ENCODE assay signal across 17 mouse cellular contexts in the genomic region with DNA sequence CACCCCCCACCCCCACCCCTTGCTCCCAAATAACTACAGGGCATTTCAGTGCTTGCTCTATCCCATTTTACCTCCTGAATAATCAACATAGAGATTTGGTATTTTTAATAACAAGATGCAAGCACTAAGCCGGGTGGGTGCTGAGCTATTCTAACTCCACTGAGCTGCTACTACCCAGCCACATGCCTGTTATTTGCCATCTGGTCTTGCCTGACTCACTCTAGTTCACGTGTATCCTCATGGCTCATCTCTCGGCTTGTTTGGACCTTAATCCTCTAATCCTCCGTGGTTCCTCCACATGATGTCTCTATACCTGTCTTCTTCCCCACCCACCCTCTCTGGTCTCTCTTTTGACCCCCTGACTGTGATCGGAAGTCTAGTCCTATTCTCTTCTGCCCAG.
DNase-seq lines count a peak whose midpoint lies in the region; ATAC-seq lines count a peak whose summit lies in the region.
"Had no signal": no experiment of that assay in that cellular context is flagged by ENCODE, and none has a peak within 500 bp of the region (broad histone marks: within the 10 kb centered on the region; RNA-seq: fewer than 3 reads in every experiment).

No protein-coding gene starts in this region.

- ATAC-seq in frontal cortex, adult (ENCODE audit: low TSS enrichment), result peak; percentile 77
- ATAC-seq in midbrain, embryonic 15.5 days (replicated peaks), result no peak
- ATAC-seq: intestine, embryonic 16.5 days; Patski had no signal

- no peaks in the 10 kb centered on the region for H3K27me3 ChIP-seq in midbrain, embryonic 15.5 days (replicated peaks)
- H3K27me3 ChIP-seq: embryonic facial prominence, embryonic 12.5 days; limb, embryonic 13.5 days; liver, embryonic 15.5 days; Patski had no signal

- H3K9me3 ChIP-seq in midbrain, embryonic 15.5 days, result no peaks in the 10 kb centered on the region
- H3K9me3 ChIP-seq: embryonic facial prominence, embryonic 12.5 days; limb, embryonic 13.5 days; liver, embryonic 15.5 days had no signal

- no peak overlapping the region for H3K9ac ChIP-seq in midbrain, embryonic 15.5 days
- H3K9ac ChIP-seq: embryonic facial prominence, embryonic 12.5 days; hindbrain, embryonic 14.5 days; limb, embryonic 13.5 days; liver, embryonic 15.5 days had no signal

- no peaks in the 10 kb centered on the region for H3K36me3 ChIP-seq in midbrain, embryonic 15.5 days (replicated peaks)
- H3K36me3 ChIP-seq: embryonic facial prominence, embryonic 12.5 days; limb, embryonic 13.5 days; liver, embryonic 15.5 days had no signal

- no peak for DNase-seq in frontal cortex, postnatal 25 days (ENCODE audit: low spot score in 2 of 2)
- DNase-seq in right cerebral cortex, adult 2 months (ENCODE audit: low spot score in 2 of 2), result peak; percentile 37 to 49
- DNase-seq in right cerebral cortex, postnatal 4 days, result no peak
- DNase-seq in cerebellum, postnatal 25 days, result peak; percentile 45 to 57
- peak; percentile 16 for DNase-seq in retina, postnatal 7 days (ENCODE audit: low read depth, low spot score)
- DNase-seq in thymus, postnatal 36 days, result no peak
- DNase-seq: lung, postnatal 36 days; spleen, adult 18-20 months had no signal

- WGBS in midbrain, embryonic 15.5 days, result 49% methylated on average over 5 of the region's 5 CpGs

- no peak overlapping the region for H3K4me2 ChIP-seq in midbrain, embryonic 15.5 days
- H3K4me2 ChIP-seq: embryonic facial prominence, embryonic 12.5 days; hindbrain, embryonic 14.5 days; limb, embryonic 13.5 days; liver, embryonic 15.5 days; midbrain, embryonic 11.5 days had no signal

- H3K4me1 ChIP-seq in midbrain, embryonic 15.5 days, result no peaks in the 10 kb centered on the region
- H3K4me1 ChIP-seq: embryonic facial prominence, embryonic 12.5 days; limb, embryonic 13.5 days; liver, embryonic 15.5 days had no signal

- H3K27ac ChIP-seq in midbrain, embryonic 15.5 days, result no peak overlapping the region
- H3K27ac ChIP-seq: embryonic facial prominence, embryonic 12.5 days; hindbrain, embryonic 14.5 days; limb, embryonic 13.5 days; liver, embryonic 15.5 days had no signal

- no peak overlapping the region for H3K4me3 ChIP-seq in midbrain, embryonic 15.5 days
- H3K4me3 ChIP-seq: embryonic facial prominence, embryonic 12.5 days; limb, embryonic 13.5 days; liver, embryonic 15.5 days had no signal

Comparison
In these comparisons a context has a peak if more than half of its experiments do, and no peak if none do; other contexts are left out.
1. DNase-seq: peak in right cerebral cortex, adult 2 months (2 of 2), cerebellum, postnatal 25 days (2 of 2) and retina, postnatal 7 days (single experiment); none in frontal cortex, postnatal 25 days (0 of 2), right cerebral cortex, postnatal 4 days (single experiment) and thymus, postnatal 36 days (0 of 2).